Mouse (Mus musculus) B cell, adult 2 months (primary cell): ENCODE measurements at regions not wholly inside any gene's neighbourhood (a gene's known extent, or its start where the extent isn't known, plus 50 kb on each side); places are given as distances from the start of the nearest gene placed in this dataset.

Experiments
- DNase-seq, 2 experiments: peaks; one replicate each; pipeline ENCODE4 v3.0.0; 2022

GRCm38 (mm10) chrX:14592793-14593192, 381.8 kb downstream of the H2al1n start:
- DNase-seq = no peak

- no peak for DNase-seq
Observed at GRCm38 (mm10) chrX:14596799-14597198, 385.9 kb downstream of the H2al1n start.

- no peak for DNase-seq
Observed at GRCm38 (mm10) chrX:14601916-14602315, 391.0 kb downstream of the H2al1n start.

GRCm38 (mm10) chrX:14609196-14609595, 398.2 kb downstream of the H2al1n start:
- no peak for DNase-seq

GRCm38 (mm10) chrX:14628267-14628901, 417.4 kb downstream of the H2al1n start:
- peak; percentile 1 to 4 for DNase-seq

GRCm38 (mm10) chrX:14639378-14639777, 428.4 kb downstream of the H2al1n start:
- peak in 1 of 2 experiments; percentile 1 for DNase-seq

GRCm38 (mm10) chrX:14664852-14665251, 453.9 kb downstream of the H2al1n start:
- no peak for DNase-seq

GRCm38 (mm10) chrX:14696375-14696774, 485.4 kb downstream of the H2al1n start:
- no peak for DNase-seq

- no peak for DNase-seq
Observed at GRCm38 (mm10) chrX:14738999-14739398, 528.1 kb downstream of the H2al1n start.
